Mouse (Mus musculus) hindbrain, embryonic 13.5 days (tissue): Measurements from ENCODE around the gene Emc4. TPM values are rescaled to one million over a fixed set of nuclear protein-coding genes. Genes with fewer than 3 reads are reported as not detected.

ENCODE experiments used
- ATAC-seq: fragments of 200-750 bp; cut with Nextera tagmentation; 2 replicates; pipeline ENCODE4 v1.8.0; 2017; ENCODE audit warnings: moderate TSS enrichment; ENCODE audit not compliant: low FRiP score
- H3K27ac ChIP-seq: fragments of 300-500 bp; sonication (generic); 2 replicates; pipeline ENCODE4 v1.5.1; 2015; ENCODE audit warnings: inconsistent platforms, mild to moderate bottlenecking, moderate library complexity
- H3K27me3 ChIP-seq: fragments of 300-500 bp; sonication (generic); 2 replicates; pipeline ENCODE4 v1.6.1; 2015; ENCODE audit warnings: mild to moderate bottlenecking, inconsistent platforms
- H3K36me3 ChIP-seq: fragments of 300-500 bp; sonication (generic); 2 replicates; pipeline ENCODE4 v1.6.1; 2015; ENCODE audit warnings: mild to moderate bottlenecking, inconsistent platforms
- H3K4me1 ChIP-seq: fragments of 300-500 bp; sonication (generic); replicated peaks from 2 replicates; pipeline ENCODE4 v1.6.1; 2015; ENCODE audit warnings: inconsistent platforms
- H3K4me2 ChIP-seq: fragments of 300-500 bp; sonication (generic); 2 replicates; pipeline ENCODE4 v1.6.1; 2015; ENCODE audit warnings: inconsistent platforms, mild to moderate bottlenecking, moderate library complexity
- H3K4me3 ChIP-seq: fragments of 300-500 bp; sonication (generic); 2 replicates; pipeline ENCODE4 v1.5.1; 2015; ENCODE audit warnings: mild to moderate bottlenecking, inconsistent platforms
- H3K9ac ChIP-seq: fragments of 300-500 bp; sonication (generic); 2 replicates; pipeline ENCODE4 v1.6.1; 2015; ENCODE audit warnings: mild to moderate bottlenecking, inconsistent platforms
- H3K9me3 ChIP-seq: fragments of 300-500 bp; sonication (generic); 2 replicates; pipeline ENCODE4 v1.6.1; 2016; ENCODE audit warnings: inconsistent platforms
- WGBS: fragments of 180-500 bp; shearing (Covaris S2); methylation state at CpG from one replicate; pipeline ENCODE4 v1.1.7; 2015; 5-methylcytosine and 5-hydroxymethylcytosine counted together
- polyA plus RNA-seq: library from polyadenylated mRNA; unstranded; fragments of >200 nt; fragmentation: Nextera tagmentation; extraction: Ambion mirVana; gene quantifications from 2 replicates; pipeline ENCODE4 v1.2.1, GENCODE M21; 2015

Gene Emc4
- polyA plus RNA-seq, 1 experiment from 2014 or later, result 164 TPM

DNA sequence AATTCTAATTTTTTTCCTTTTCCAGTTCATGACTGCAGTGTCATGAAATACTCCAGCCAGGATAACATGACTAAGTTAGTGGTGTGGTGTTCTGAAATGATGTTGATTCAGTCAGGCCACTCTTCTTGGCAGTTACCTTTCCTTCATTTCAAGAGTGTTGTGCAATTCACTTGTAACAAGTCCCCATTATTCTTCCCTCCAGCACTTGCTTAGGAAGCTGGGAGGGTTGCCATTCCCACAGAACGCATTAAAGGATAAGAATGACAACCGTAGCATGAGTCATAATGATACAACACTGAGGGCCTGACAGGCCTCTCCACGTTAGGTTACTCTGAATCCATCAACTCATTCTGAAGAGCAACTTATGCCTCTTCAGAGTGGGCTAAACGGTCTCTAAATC, 5.3 kb upstream of the Emc4 start:
- ATAC-seq, result no peak
- H3K36me3 ChIP-seq, result no peaks in the 10 kb centered on the region
- no peak overlapping the region for H3K27ac ChIP-seq
- 50% methylated on average over 4 of the region's 4 CpGs for WGBS
- peaks cover 12% of the 10 kb centered on the region; the same call in 1 of the 2 replicates for H3K27me3 ChIP-seq
- no peak overlapping the region for H3K4me3 ChIP-seq
- peaks cover 3% of the 10 kb centered on the region; the same call in 1 of the 2 replicates for H3K4me1 ChIP-seq
- H3K4me2 ChIP-seq, result no peak overlapping the region
- H3K9me3 ChIP-seq, result no peaks in the 10 kb centered on the region
- no peak overlapping the region for H3K9ac ChIP-seq

DNA sequence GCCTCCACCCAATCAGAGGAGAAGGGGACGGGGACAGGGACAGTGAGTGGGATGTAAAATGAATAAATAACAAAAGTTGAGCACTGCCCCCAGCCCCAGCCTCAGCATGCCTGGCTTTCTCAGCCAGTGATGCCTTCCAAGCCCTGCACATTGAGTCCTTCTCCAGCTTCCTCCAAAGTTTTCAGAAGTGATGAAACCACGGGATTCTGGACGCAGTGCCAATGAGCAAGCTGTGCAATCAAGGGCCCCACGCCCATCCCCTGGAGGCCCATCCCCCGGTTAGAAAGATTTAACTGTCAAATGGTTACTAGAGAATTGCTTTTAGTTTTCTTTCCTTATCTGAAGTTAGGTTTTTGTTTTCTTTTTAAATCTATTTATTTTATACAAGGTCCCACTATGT, 2.1 kb upstream of the Emc4 start:
- no peaks in the 10 kb centered on the region for H3K36me3 ChIP-seq
- H3K4me1 ChIP-seq, result peaks cover 16% of the 10 kb centered on the region
- H3K9me3 ChIP-seq, result no peaks in the 10 kb centered on the region
- WGBS, result 67% methylated on average over 5 of the region's 5 CpGs
- no peak overlapping the region for H3K4me3 ChIP-seq
- no peak overlapping the region for H3K4me2 ChIP-seq
- H3K27ac ChIP-seq, result no peak overlapping the region
- H3K9ac ChIP-seq, result no peak overlapping the region
- no peak for ATAC-seq
- peaks cover 4% of the 10 kb centered on the region; the same call in 1 of the 2 replicates for H3K27me3 ChIP-seq

DNA sequence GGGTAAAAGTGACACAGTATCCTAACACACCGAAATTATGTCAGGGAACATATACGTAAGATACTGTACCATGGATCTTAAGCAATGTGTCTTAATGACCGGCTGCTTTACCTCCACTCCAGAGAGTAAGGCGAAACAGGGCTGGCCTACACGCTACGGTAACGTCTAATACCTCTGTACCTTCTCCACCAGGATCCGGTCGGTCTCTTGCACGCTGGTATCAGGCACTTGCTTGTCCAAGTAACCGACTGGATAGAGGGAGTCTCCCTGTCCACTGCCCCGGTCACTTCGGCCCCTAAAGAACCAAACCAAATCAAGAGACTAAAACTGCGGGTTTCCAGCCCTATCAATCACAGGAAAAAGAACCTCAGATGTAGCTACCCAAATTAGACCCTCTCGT, 605 bp downstream of the Emc4 start:
- H3K27ac ChIP-seq, result peak overlapping the region; percentile 92
- H3K36me3 ChIP-seq, result peaks cover 22% of the 10 kb centered on the region
- peak overlapping the region; percentile 91 for H3K4me3 ChIP-seq
- 20% methylated on average over 15 of the region's 15 CpGs for WGBS
- peak; percentile 28; the same call in 1 of the 2 replicates for ATAC-seq
- H3K27me3 ChIP-seq, result no peaks in the 10 kb centered on the region
- peak overlapping the region; percentile 91 for H3K9ac ChIP-seq
- H3K4me2 ChIP-seq, result peak overlapping the region; percentile 93
- H3K4me1 ChIP-seq, result peaks cover 16% of the 10 kb centered on the region
- no peaks in the 10 kb centered on the region for H3K9me3 ChIP-seq

DNA sequence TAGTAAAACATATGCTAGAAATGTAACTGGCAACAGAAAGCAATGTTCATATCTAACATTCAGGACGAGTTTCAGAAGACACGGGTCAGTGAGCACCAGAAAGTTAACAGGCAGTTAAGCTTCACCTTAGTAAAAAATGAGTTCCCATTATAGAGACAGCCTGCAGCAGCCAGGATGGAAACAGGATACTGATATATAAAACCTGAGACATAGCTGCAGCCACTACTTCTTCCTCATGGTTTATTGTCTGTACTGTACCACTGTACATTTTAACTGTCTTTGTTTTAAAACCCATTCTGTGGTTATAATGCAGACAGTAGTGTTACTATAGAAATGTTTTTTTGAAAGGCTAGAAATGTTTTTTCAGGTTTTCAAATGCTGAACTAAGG, 7.1 kb downstream of the Emc4 start:
- ATAC-seq, result no peak
- Histone ChIP-seq H3K9ac (no peak overlapping the region), H3K4me1 (no peaks in the 10 kb centered on the region), H3K4me3 (no peak overlapping the region), H3K9me3 (no peaks in the 10 kb centered on the region), H3K27me3 (no peaks in the 10 kb centered on the region), H3K27ac (no peak overlapping the region), H3K36me3 (peaks cover 82% of the 10 kb centered on the region), H3K4me2 (no peak overlapping the region)
- 92% methylated on average over 2 of the region's 2 CpGs for WGBS

DNA sequence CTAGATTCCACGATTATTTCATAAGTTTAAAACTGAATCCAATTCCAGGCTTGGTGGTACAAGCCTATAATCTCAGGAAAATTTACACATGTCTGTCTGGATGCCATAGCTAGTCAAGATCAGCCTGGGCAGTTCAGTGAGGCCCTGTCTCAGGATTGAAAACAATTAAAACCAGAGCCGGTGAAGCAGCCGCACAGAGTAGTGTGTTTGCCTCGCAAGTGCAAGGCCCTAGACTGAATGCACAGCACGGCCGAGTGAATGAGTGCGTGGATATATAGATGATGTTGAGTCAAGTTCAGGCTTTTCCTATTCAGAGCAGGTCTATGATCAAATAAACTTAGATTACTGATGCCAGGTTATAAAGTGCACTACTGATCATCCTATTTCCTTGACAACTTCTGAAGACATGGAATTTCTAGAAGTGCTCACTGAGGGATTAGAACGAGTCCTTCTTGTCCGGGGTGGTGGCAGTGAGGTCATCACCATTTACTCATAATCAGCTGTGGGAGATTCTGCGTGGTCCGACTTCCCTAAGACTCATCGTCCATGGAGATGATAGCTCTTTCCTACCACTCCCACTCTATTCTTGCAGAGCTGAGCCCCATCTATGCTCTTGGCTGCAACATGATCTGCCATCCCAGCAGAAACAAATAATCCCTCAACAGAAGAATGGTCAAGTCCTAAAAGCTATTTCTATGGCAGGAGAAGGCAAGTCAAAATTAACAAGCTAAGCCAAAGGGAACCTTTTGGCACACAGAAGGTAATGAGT, 7.6 kb downstream of the Emc4 start:
- no peak overlapping the region for H3K27ac ChIP-seq
- H3K4me2 ChIP-seq, result no peak overlapping the region
- no peaks in the 10 kb centered on the region for H3K27me3 ChIP-seq
- no peak overlapping the region for H3K9ac ChIP-seq
- peaks cover 87% of the 10 kb centered on the region for H3K36me3 ChIP-seq
- no peaks in the 10 kb centered on the region for H3K4me1 ChIP-seq
- H3K9me3 ChIP-seq, result no peaks in the 10 kb centered on the region
- WGBS, result 93% methylated on average over 12 of the region's 12 CpGs
- H3K4me3 ChIP-seq, result no peak overlapping the region
- no peak for ATAC-seq

DNA sequence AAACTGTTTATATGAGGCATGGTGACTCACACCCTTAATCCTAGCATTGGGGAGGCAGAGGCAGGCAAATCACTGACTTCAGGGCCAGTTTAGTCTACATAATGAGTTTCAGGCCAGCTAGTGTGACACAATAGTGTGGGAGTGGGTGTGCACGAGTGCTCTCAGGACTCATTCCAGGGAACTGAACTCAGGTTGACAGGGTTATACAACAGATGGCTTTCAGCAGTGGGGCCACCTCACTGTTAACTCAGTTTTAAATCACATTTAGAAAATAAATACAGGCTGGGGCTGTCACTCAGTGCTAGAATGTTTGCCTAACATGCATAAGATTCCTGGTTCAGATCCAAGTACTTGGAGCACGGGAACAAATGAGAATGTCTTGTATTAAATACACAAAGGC, 8.2 kb downstream of the Emc4 start:
- no peaks in the 10 kb centered on the region for H3K9me3 ChIP-seq
- peaks cover 90% of the 10 kb centered on the region for H3K36me3 ChIP-seq
- no peak overlapping the region for H3K9ac ChIP-seq
- no peak overlapping the region for H3K4me2 ChIP-seq
- no peaks in the 10 kb centered on the region for H3K27me3 ChIP-seq
- no peak overlapping the region for H3K27ac ChIP-seq
- ATAC-seq, result no peak
- no peak overlapping the region for H3K4me3 ChIP-seq
- no peaks in the 10 kb centered on the region for H3K4me1 ChIP-seq
- WGBS, result 86% methylated on average over 2 of the region's 2 CpGs

DNA sequence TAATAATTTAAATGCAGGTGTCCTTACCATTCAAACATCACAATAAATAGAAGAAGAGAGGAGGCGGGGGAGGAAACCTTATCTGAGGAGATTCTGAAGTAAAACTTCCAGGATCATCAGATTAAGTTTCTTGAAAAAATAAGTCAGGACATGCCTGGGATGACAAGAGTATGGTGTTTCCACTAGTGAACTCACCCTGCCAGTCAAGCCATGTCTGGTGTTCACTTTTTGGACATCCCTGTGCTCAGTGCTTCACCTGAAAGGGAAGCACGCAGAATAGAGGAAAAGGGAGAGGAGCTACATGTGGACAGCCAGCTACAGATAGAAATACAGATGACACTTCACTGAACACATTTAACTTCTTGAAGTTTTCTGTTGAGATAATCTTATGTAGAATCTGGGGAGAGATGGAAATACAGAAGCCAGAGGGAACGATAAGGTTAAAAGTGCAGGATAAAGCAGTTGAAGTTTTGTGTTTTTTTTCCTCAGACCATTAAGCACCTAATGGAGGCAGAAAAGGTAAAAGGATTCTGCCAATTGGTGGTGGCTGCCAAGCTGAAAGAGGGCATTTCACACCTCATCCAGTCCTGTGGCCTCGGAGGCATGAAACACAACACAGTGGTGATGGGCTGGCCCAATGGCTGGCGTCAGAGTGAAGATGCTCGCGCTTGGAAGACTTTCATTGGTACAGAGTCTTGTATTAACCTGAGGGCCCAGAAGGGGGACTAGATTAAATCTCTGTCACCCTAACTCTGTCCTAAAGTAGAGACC, 14.0 kb downstream of the Emc4 start:
- H3K9me3 ChIP-seq, result no peaks in the 10 kb centered on the region
- 87% methylated on average over 7 of the region's 7 CpGs for WGBS
- H3K36me3 ChIP-seq, result peaks cover 81% of the 10 kb centered on the region

DNA sequence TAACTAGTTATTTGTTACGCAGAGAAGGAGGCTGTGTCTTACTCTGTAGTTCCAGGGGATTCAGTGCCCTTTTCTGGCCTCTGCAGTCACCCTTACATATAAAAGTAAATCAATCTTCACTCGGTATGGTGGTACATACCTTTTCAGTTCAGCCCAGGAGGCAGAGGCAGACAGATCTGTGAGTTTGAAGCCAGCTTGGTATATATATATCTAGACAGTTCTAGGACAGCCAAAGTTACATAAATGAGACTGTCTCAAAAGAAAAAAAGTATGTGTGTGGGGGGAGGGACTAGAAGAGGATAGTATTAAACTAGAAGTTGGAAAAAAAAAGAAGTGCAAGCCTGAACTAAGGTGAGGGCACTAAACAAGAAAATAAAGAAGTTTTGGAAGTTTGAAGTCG, 19.6 kb downstream of the Emc4 start:
- Histone ChIP-seq H3K9ac (no peak overlapping the region), H3K27me3 (no peaks in the 10 kb centered on the region), H3K9me3 (no peaks in the 10 kb centered on the region), H3K4me3 (no peak overlapping the region), H3K36me3 (peaks cover 69% of the 10 kb centered on the region), H3K4me2 (no peak overlapping the region), H3K4me1 (no peaks in the 10 kb centered on the region), H3K27ac (no peak overlapping the region)
- no peak for ATAC-seq
- 96% methylated on average over 3 of the region's 3 CpGs for WGBS

More for the DNA sequence above, 14.0 kb downstream of the Emc4 start:
- H3K4me3 ChIP-seq, result no peak overlapping the region
- no peak for ATAC-seq
- no peak overlapping the region for H3K27ac ChIP-seq
- no peaks in the 10 kb centered on the region for H3K27me3 ChIP-seq
- H3K4me1 ChIP-seq, result no peaks in the 10 kb centered on the region
- H3K4me2 ChIP-seq, result no peak overlapping the region
- H3K9ac ChIP-seq, result no peak overlapping the region

DNA sequence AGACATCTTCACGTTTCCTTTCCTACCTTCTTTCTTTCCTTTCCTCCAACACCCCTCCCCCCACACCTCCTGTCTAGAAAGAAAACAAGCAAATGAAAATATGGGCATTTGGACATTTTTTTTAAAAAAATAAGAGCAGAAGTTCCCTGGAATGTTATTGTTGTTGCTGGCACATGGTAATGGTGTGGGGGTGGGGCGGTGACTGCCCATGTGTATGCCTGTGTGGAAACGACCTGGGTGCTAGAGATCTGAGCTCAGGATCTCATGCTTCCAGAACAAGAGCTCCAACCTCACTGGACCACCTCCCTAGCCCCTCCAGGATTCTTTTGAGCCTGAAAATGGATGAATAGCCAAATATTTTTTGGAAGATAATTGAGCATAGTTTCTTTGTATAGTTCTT, 26.7 kb downstream of the Emc4 start:
- no peak overlapping the region for H3K9ac ChIP-seq
- no peak overlapping the region for H3K4me2 ChIP-seq
- H3K9me3 ChIP-seq, result no peaks in the 10 kb centered on the region
- ATAC-seq, result no peak
- WGBS, result 69% methylated on average over 3 of the region's 3 CpGs
- H3K4me3 ChIP-seq, result no peak overlapping the region
- no peaks in the 10 kb centered on the region for H3K27me3 ChIP-seq
- H3K36me3 ChIP-seq, result peaks cover 66% of the 10 kb centered on the region
- H3K27ac ChIP-seq, result no peak overlapping the region
- no peaks in the 10 kb centered on the region for H3K4me1 ChIP-seq

DNA sequence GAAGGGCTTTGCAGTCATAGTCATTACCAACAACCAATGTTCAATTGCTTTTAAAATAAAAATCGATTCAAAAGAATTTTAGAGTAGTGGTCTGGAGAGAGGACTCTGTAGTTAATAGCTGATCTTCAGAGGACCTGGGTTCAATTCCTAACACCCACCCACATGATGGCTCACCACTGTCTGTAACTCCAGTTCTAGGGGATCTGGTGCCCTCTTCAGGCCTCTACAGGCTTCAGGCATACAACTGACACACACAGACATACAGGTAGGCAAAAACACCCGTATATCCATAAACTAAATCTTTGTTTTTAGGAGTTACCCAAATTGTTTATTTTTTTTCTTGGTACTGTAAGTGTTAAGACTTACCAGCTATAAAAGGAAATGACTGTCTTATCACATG, 28.1 kb downstream of the Emc4 start:
- no peak overlapping the region for H3K9ac ChIP-seq
- peaks cover 67% of the 10 kb centered on the region for H3K36me3 ChIP-seq
- no peaks in the 10 kb centered on the region for H3K4me1 ChIP-seq
- no peak for ATAC-seq
- no peaks in the 10 kb centered on the region for H3K9me3 ChIP-seq
- no peak overlapping the region for H3K27ac ChIP-seq
- H3K4me2 ChIP-seq, result no peak overlapping the region
- H3K4me3 ChIP-seq, result no peak overlapping the region
- 91% methylated on average over 2 of the region's 2 CpGs for WGBS
- no peaks in the 10 kb centered on the region for H3K27me3 ChIP-seq

DNA sequence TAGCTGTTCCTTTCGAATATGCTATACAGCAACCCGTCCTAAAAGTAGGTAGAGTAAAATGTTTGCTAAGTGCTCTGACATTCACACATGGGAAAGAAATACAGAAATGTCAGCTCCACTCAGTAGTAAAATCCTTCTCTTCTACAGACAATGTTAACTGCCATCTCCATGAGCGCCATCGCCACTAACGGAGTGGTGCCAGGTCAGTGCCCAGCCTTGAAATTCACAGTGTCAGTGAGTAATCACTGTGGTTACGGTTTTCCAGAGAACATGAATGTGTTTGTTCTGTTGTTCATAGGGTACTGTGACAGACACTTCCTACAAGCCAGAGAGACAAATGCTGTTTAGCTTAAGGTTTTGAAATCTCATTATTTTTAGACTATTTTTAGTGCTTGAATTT, 30.6 kb downstream of the Emc4 start:
- no peak for ATAC-seq
- Histone ChIP-seq H3K9me3 (no peaks in the 10 kb centered on the region), H3K4me1 (no peaks in the 10 kb centered on the region), H3K9ac (no peak overlapping the region), H3K4me3 (no peak overlapping the region), H3K27me3 (no peaks in the 10 kb centered on the region), H3K36me3 (peaks cover 68% of the 10 kb centered on the region), H3K4me2 (no peak overlapping the region), H3K27ac (no peak overlapping the region)
- 92% methylated on average over 6 of the region's 6 CpGs for WGBS

DNA sequence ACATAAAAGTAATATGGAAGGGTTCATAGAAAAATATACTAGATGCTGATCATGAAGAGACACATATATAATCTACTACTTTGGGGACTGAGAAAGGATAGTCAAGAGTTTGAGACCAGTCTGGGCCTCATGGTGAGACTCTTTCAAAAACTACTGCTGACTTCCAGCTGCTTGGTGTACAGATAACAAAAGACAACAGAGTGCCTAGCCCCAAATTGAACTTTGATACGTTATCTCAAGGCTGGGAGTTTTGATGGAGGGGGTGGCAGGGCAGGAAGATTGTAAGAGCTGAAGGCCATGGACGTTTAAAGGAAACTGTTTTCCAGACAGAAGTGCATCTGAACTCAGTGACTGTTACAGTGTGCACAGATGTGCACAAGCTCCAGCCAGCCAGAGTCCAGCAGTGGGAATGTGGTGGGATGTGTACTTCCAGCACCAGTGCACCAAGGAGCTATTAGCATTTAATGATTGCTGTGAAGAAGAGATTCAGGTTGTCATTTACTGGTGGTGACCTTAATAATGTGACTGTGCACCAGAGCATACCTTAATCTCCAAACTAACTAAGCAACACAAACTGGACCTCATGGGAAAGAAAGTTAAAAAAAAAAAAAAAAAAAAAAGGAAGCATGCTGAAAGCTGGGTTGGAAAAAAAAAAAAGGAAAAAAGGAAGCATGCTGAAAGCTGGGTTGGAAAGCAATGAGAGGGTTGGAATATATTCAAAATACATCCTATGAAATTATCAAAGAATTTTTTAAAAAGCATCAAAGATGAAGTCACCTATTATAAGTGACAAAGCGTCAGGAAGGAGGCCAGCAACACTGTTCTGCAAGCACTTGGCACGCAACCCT, 35.6 kb downstream of the Emc4 start:
- WGBS, result 80% methylated on average over 4 of the region's 4 CpGs
- Histone ChIP-seq H3K9me3 (no peaks in the 10 kb centered on the region), H3K27ac (no peak overlapping the region), H3K4me1 (no peaks in the 10 kb centered on the region), H3K9ac (no peak overlapping the region), H3K4me3 (no peak overlapping the region), H3K27me3 (no peaks in the 10 kb centered on the region), H3K4me2 (no peak overlapping the region), H3K36me3 (peaks cover 31% of the 10 kb centered on the region)
- ATAC-seq, result no peak
